Mouse (Mus musculus) olfactory bulb, adult 2 months (tissue): ENCODE results near the gene Olfr1555-ps1.

Experiments used
- CTCF ChIP-seq: fragments of 200-500 bp; IDR thresholded peaks from 2 replicates; pipeline ENCODE4 v1.5.1; 2012; ENCODE audit warnings: low read depth, mild to moderate bottlenecking, low read length, moderate library complexity; ENCODE audit not compliant: insufficient read depth
- POLR2A ChIP-seq: fragments of 200-500 bp; IDR thresholded peaks from 2 replicates; pipeline ENCODE4 v1.6.1; 2012; ENCODE audit warnings: mild to moderate bottlenecking, low read depth, low read length, moderate library complexity; ENCODE audit not compliant: insufficient read depth

DNA sequence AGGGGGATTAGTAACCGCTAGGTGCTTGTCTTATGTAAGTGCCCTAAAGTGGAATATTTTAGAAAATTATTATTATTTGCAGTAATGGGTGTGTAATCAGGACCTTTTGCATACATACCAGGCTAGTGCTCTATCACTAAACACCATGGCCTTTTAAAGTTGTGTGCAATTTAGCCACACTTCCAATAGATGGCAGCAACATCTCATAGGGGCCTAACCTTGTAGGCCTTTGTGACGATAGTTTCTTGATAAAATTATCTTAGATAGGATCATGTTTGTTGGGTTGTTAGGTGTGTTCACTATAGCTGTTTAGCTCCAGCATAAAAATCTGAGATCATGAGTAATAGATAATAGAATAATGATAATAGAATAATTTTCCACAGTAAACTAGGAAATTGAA lies 35.6 kb downstream of the Olfr1555-ps1 start:
- TF ChIP-seq POLR2A = no peak
- TF ChIP-seq CTCF = no peak
